Mouse (Mus musculus): Measurements from ENCODE around the gene Acadl. TPM values are rescaled to one million over a fixed set of nuclear protein-coding genes. Genes with fewer than 3 reads are reported as not detected.
A peak's percentile ranks its signal among the peaks of the same experiment; 100 is the strongest.

The Acadl gene
- 30.0 and 31.8 TPM in 2 replicates for polyA plus RNA-seq (2012; rRNA removed)

GRCm38 (mm10) chr1:66862712-66863511 lies at the start of gene Acadl:
TSS of gene Acadl (minus strand) at chr1:66863277.
- peak within 1 kb of the TSS; percentile 43 for H3K4me3 ChIP-seq (ENCODE audit: insufficient read depth, low read length)
- TF ChIP-seq POLR2A (IDR thresholded peaks at IDR 0.05; ENCODE audit: extremely low read depth, insufficient read depth, low read length) = no peak
- no peak for TF ChIP-seq CTCF (IDR thresholded peaks at IDR 0.05; ENCODE audit: extremely low read depth, insufficient read depth, low read length)
- no peaks in the 10 kb centered on the region for H3K4me1 ChIP-seq (ENCODE audit: control insufficient read depth, insufficient read depth, low read length)
- H3K27ac ChIP-seq (ENCODE audit: insufficient read depth, low read length) = peak within 1 kb of the TSS; percentile 86

- no peak for TF ChIP-seq POLR2A (IDR thresholded peaks at IDR 0.05; ENCODE audit: extremely low read depth, insufficient read depth, low read length)
- TF ChIP-seq CTCF (IDR thresholded peaks at IDR 0.05; ENCODE audit: extremely low read depth, insufficient read depth, low read length) = no peak
- Histone ChIP-seq H3K4me3 (ENCODE audit: insufficient read depth, low read length) (no peak overlapping the region), H3K4me1 (ENCODE audit: control insufficient read depth, insufficient read depth, low read length) (no peaks in the 10 kb centered on the region), H3K27ac (ENCODE audit: insufficient read depth, low read length) (no peak overlapping the region)
These were observed 49.2 kb upstream of the Acadl start for GRCm38 (mm10) chr1:66912305-66912704.

DNA sequence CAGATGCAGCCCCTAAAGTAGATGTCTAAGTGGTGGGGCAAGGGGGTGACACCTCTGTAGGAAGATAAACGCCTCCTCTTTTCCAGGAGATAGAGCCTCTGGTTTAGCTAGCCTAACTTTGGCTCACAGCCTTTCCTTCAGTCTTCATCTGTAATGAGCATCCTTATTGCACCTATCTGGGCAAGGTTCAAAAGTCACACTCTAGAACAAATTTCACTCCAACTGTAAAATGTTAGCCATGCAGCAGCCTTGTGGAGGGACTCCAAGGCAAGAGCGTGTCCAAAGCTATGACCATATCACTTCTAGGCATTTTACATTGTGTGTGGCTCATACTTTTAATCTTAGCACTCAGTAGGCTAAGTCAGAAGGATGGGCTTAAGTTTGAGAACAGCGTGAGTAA lies 39.5 kb upstream of the Acadl start:
- no peak overlapping the region for H3K4me3 ChIP-seq (ENCODE audit: insufficient read depth, low read length)
- no peak for TF ChIP-seq POLR2A (IDR thresholded peaks at IDR 0.05; ENCODE audit: extremely low read depth, insufficient read depth, low read length)
- TF ChIP-seq CTCF (IDR thresholded peaks at IDR 0.05; ENCODE audit: extremely low read depth, insufficient read depth, low read length) = no peak
- no peak overlapping the region for H3K27ac ChIP-seq (ENCODE audit: insufficient read depth, low read length)
- H3K4me1 ChIP-seq (ENCODE audit: control insufficient read depth, insufficient read depth, low read length) = no peaks in the 10 kb centered on the region

DNA sequence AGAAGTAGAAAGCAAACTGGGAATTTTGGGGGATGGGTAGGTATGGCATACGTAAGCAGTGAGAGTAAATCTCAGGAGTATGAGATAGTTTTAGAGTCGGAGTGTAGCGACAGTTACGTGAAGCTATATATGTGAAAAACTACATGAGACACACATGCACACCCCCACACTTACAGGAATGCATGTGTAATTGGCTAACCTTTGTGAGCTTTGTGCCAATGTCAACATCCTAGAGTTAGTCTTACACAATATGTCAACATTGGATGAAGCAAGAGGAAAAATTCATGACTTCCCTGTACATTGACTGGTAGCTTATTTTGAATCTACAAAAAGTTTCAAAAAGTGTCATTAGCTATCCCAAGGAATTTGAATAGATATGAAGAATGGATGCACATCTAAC lies 37.9 kb upstream of the Acadl start:
- Histone ChIP-seq H3K27ac (ENCODE audit: insufficient read depth, low read length) (no peak overlapping the region), H3K4me1 (ENCODE audit: control insufficient read depth, insufficient read depth, low read length) (no peaks in the 10 kb centered on the region; the same call in 1 of the 2 replicates), H3K4me3 (ENCODE audit: insufficient read depth, low read length) (no peak overlapping the region)
- TF ChIP-seq POLR2A (IDR thresholded peaks at IDR 0.05; ENCODE audit: extremely low read depth, insufficient read depth, low read length) (no peak), CTCF (IDR thresholded peaks at IDR 0.05; ENCODE audit: extremely low read depth, insufficient read depth, low read length) (no peak)

GRCm38 (mm10) chr1:66898261-66898660 lies 35.2 kb upstream of the Acadl start:
- Histone ChIP-seq H3K4me3 (ENCODE audit: insufficient read depth, low read length) (no peak overlapping the region), H3K4me1 (ENCODE audit: control insufficient read depth, insufficient read depth, low read length) (peaks cover 2% of the 10 kb centered on the region; the same call in 1 of the 2 replicates), H3K27ac (ENCODE audit: insufficient read depth, low read length) (no peak overlapping the region)
- TF ChIP-seq POLR2A (IDR thresholded peaks at IDR 0.05; ENCODE audit: extremely low read depth, insufficient read depth, low read length) = no peak
- TF ChIP-seq CTCF (IDR thresholded peaks at IDR 0.05; ENCODE audit: extremely low read depth, insufficient read depth, low read length) = no peak

DNA sequence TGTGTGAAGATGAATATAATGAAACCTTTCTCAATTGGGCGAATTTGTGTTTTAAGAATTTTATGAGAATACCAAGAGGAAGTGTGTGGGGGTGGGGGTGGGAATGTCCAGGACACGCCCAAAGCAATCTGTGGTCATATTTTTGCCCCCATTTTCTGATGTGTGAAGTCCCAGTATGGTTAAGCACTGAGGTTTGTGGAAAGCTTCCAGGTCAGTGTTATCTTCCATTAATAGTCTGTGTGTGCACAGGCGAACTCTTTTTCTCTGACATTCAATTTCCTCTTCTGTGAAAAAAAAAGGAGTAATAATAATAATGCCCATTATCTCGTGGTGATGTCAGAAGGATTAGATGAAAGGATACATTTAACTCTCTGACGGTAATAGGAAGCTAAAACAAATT lies 33.5 kb upstream of the Acadl start:
- H3K4me1 ChIP-seq (ENCODE audit: control insufficient read depth, insufficient read depth, low read length) = peaks cover 2% of the 10 kb centered on the region; the same call in 1 of the 2 replicates
- no peak for TF ChIP-seq POLR2A (IDR thresholded peaks at IDR 0.05; ENCODE audit: extremely low read depth, insufficient read depth, low read length)
- TF ChIP-seq CTCF (IDR thresholded peaks at IDR 0.05; ENCODE audit: extremely low read depth, insufficient read depth, low read length) = no peak
- no peak overlapping the region for H3K4me3 ChIP-seq (ENCODE audit: insufficient read depth, low read length)
- no peak overlapping the region for H3K27ac ChIP-seq (ENCODE audit: insufficient read depth, low read length)

DNA sequence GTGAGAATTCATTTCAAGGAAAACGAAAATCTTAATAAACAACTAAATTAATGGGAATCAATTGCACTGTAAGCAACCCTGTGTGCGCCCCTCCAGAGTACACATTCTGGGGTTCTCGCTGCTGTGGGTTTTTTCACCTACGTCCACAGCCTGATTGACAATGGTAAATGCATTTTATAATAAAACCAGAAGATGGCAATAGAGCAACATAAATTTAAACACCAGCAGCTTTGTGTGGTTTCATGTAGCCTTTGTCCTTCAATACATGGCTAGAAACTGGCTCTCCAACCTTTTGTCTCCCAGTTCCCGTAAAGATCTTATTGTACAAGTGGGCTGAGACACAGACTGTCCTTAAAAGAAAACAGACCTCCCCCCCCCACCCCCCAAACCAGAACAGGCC lies 33.0 kb upstream of the Acadl start:
- H3K4me1 ChIP-seq (ENCODE audit: control insufficient read depth, insufficient read depth, low read length) = peaks cover 2% of the 10 kb centered on the region; the same call in 1 of the 2 replicates
- H3K4me3 ChIP-seq (ENCODE audit: insufficient read depth, low read length) = no peak overlapping the region
- no peak overlapping the region for H3K27ac ChIP-seq (ENCODE audit: insufficient read depth, low read length)
- TF ChIP-seq CTCF (IDR thresholded peaks at IDR 0.05; ENCODE audit: extremely low read depth, insufficient read depth, low read length) (peak; percentile 14; the same call in 1 of the 2 replicates), POLR2A (IDR thresholded peaks at IDR 0.05; ENCODE audit: extremely low read depth, insufficient read depth, low read length) (no peak)

DNA sequence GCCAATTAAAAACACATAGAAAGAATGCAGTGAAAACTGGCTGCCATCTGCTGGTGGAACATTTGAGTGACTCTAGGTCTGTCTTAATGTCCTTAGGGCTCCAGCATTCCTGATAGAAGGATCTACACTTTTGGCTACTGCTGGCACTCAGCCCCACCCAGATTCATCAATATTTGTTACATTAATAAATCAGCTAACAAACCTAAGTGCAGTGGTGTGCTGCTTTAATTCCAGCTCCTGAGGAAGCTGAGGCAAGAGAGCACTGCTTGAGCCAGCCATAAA lies 32.7 kb upstream of the Acadl start:
- Histone ChIP-seq H3K27ac (ENCODE audit: insufficient read depth, low read length) (no peak overlapping the region), H3K4me3 (ENCODE audit: insufficient read depth, low read length) (no peak overlapping the region)
- no peak for TF ChIP-seq POLR2A (IDR thresholded peaks at IDR 0.05; ENCODE audit: extremely low read depth, insufficient read depth, low read length)
- TF ChIP-seq CTCF (IDR thresholded peaks at IDR 0.05; ENCODE audit: extremely low read depth, insufficient read depth, low read length) = peak; percentile 52

GRCm38 (mm10) chr1:66895093-66895836 lies 32.2 kb upstream of the Acadl start:
- no peak overlapping the region for H3K4me3 ChIP-seq (ENCODE audit: insufficient read depth, low read length)
- H3K4me1 ChIP-seq (ENCODE audit: control insufficient read depth, insufficient read depth, low read length) = peaks cover 2% of the 10 kb centered on the region; the same call in 1 of the 2 replicates
- no peak overlapping the region for H3K27ac ChIP-seq (ENCODE audit: insufficient read depth, low read length)
- TF ChIP-seq POLR2A (IDR thresholded peaks at IDR 0.05; ENCODE audit: extremely low read depth, insufficient read depth, low read length) (no peak), CTCF (IDR thresholded peaks at IDR 0.05; ENCODE audit: extremely low read depth, insufficient read depth, low read length) (no peak)

More for the DNA sequence above, 32.7 kb upstream of the Acadl start:
- peaks cover 2% of the 10 kb centered on the region; the same call in 1 of the 2 replicates for H3K4me1 ChIP-seq (ENCODE audit: control insufficient read depth, insufficient read depth, low read length)

Data from cortical plate, adult 2 months (tissue).